Mouse (Mus musculus) limb, embryonic 12.5 days (tissue): ENCODE results near the gene Magi2. TPM values are rescaled to one million over a fixed set of nuclear protein-coding genes. Genes with fewer than 3 reads are reported as not detected.

Source experiments
- ATAC-seq: fragments of 200-750 bp; cut with Nextera tagmentation; 2 replicates; pipeline ENCODE4 v1.8.0; 2017; ENCODE audit warnings: low read depth, moderate TSS enrichment; ENCODE audit not compliant: insufficient number of reproducible peaks, insufficient read depth, low FRiP score, low TSS enrichment
- H3K27ac ChIP-seq: fragments of 300-500 bp; sonication (generic); 2 replicates; pipeline ENCODE4 v1.5.1; 2016; ENCODE audit warnings: mild to moderate bottlenecking, moderate library complexity
- H3K27me3 ChIP-seq: fragments of 300-500 bp; sonication (generic); 2 replicates; pipeline ENCODE4 v1.6.1; 2016; ENCODE audit warnings: mild to moderate bottlenecking, moderate library complexity
- H3K36me3 ChIP-seq: fragments of 300-500 bp; sonication (generic); 2 replicates; pipeline ENCODE4 v1.6.1; 2016; ENCODE audit warnings: mild to moderate bottlenecking, moderate library complexity
- H3K4me1 ChIP-seq: fragments of 300-500 bp; sonication (generic); replicated peaks from 2 replicates; pipeline ENCODE4 v1.6.1; 2016
- H3K4me2 ChIP-seq: fragments of 300-500 bp; sonication (generic); 2 replicates; pipeline ENCODE4 v1.6.1; 2016; ENCODE audit warnings: mild to moderate bottlenecking, moderate library complexity
- H3K4me3 ChIP-seq: fragments of 300-500 bp; sonication (generic); replicated peaks from 2 replicates; pipeline ENCODE4 v1.5.1; 2016; ENCODE audit warnings: mild to moderate bottlenecking
- H3K9ac ChIP-seq: fragments of 300-500 bp; sonication (generic); replicated peaks from 2 replicates; pipeline ENCODE4 v1.6.1; 2016; ENCODE audit warnings: mild to moderate bottlenecking, moderate library complexity
- H3K9me3 ChIP-seq: fragments of 300-500 bp; sonication (generic); 2 replicates; pipeline ENCODE4 v1.6.1; 2016; ENCODE audit warnings: mild to moderate bottlenecking, moderate library complexity
- WGBS: fragments of 180-500 bp; shearing (Covaris S2); methylation state at CpG from one replicate; pipeline ENCODE4 v1.1.7; 2016; 5-methylcytosine and 5-hydroxymethylcytosine counted together
- polyA plus RNA-seq: library from polyadenylated mRNA; unstranded; fragments of >200 nt; fragmentation: Nextera tagmentation; extraction: Ambion mirVana; gene quantifications from 2 replicates; pipeline ENCODE4 v1.2.1, GENCODE M21; 2016

The Magi2 gene
- polyA plus RNA-seq, 1 experiment from 2014 or later: 7.0 TPM

- ATAC-seq: no peak
- Histone ChIP-seq H3K4me1 (no peaks in the 10 kb centered on the region), H3K9ac (no peak overlapping the region)
Measured at GRCm38 (mm10) chr5:20568966-20569365, 1342.1 kb downstream of the Magi2 start.

GRCm38 (mm10) chr5:20574816-20575215, 1348.0 kb downstream of the Magi2 start:
- no peak overlapping the region for H3K4me2 ChIP-seq
- no peak overlapping the region for H3K4me3 ChIP-seq
- H3K27me3 ChIP-seq: no peaks in the 10 kb centered on the region
- no peak overlapping the region for H3K27ac ChIP-seq
- H3K9ac ChIP-seq: no peak overlapping the region
- peaks cover 4% of the 10 kb centered on the region; the same call in 1 of the 2 replicates for H3K4me1 ChIP-seq
- no peaks in the 10 kb centered on the region for H3K36me3 ChIP-seq
- H3K9me3 ChIP-seq: no peaks in the 10 kb centered on the region
- 78% methylated on average over 2 of the region's 2 CpGs for WGBS
- no peak for ATAC-seq

More at GRCm38 (mm10) chr5:20568966-20569365, 1342.1 kb downstream of the Magi2 start:
- H3K9me3 ChIP-seq: no peaks in the 10 kb centered on the region
- no peak overlapping the region for H3K27ac ChIP-seq
- H3K4me3 ChIP-seq: no peak overlapping the region
- WGBS: 96% methylated on average over 7 of the region's 7 CpGs
- no peaks in the 10 kb centered on the region for H3K27me3 ChIP-seq
- H3K4me2 ChIP-seq: no peak overlapping the region
- no peaks in the 10 kb centered on the region for H3K36me3 ChIP-seq

- Histone ChIP-seq H3K36me3 (no peaks in the 10 kb centered on the region), H3K4me2 (no peak overlapping the region)
- WGBS: 23% methylated on average over 3 of the region's 3 CpGs
Measured at GRCm38 (mm10) chr5:20575798-20576197, 1349.0 kb downstream of the Magi2 start.

GRCm38 (mm10) chr5:20576266-20576665, 1349.4 kb downstream of the Magi2 start:
- Histone ChIP-seq H3K27me3 (no peaks in the 10 kb centered on the region), H3K4me2 (no peak overlapping the region), H3K4me3 (no peak overlapping the region), H3K27ac (no peak overlapping the region), H3K9ac (no peak overlapping the region), H3K9me3 (no peaks in the 10 kb centered on the region), H3K4me1 (peaks cover 4% of the 10 kb centered on the region; the same call in 1 of the 2 replicates), H3K36me3 (no peaks in the 10 kb centered on the region)
- ATAC-seq: no peak

More at GRCm38 (mm10) chr5:20575798-20576197, 1349.0 kb downstream of the Magi2 start:
- Histone ChIP-seq H3K9me3 (no peaks in the 10 kb centered on the region), H3K4me3 (no peak overlapping the region), H3K27me3 (no peaks in the 10 kb centered on the region), H3K4me1 (peaks cover 4% of the 10 kb centered on the region; the same call in 1 of the 2 replicates), H3K27ac (no peak overlapping the region), H3K9ac (no peak overlapping the region)
- no peak for ATAC-seq

- peaks cover 4% of the 10 kb centered on the region; the same call in 1 of the 2 replicates for H3K4me1 ChIP-seq
- ATAC-seq: no peak
- 89% methylated on average over 3 of the region's 3 CpGs for WGBS
- no peak overlapping the region for H3K4me3 ChIP-seq
- H3K9ac ChIP-seq: no peak overlapping the region
- no peaks in the 10 kb centered on the region for H3K27me3 ChIP-seq
- H3K36me3 ChIP-seq: no peaks in the 10 kb centered on the region
- no peaks in the 10 kb centered on the region for H3K9me3 ChIP-seq
- H3K4me2 ChIP-seq: no peak overlapping the region
- H3K27ac ChIP-seq: no peak overlapping the region
Measured at GRCm38 (mm10) chr5:20578666-20579065, 1351.8 kb downstream of the Magi2 start.

GRCm38 (mm10) chr5:20580619-20581018, 1353.8 kb downstream of the Magi2 start:
- no peak for ATAC-seq

GRCm38 (mm10) chr5:20582995-20583435, 1356.2 kb downstream of the Magi2 start:
- no peaks in the 10 kb centered on the region for H3K36me3 ChIP-seq
- ATAC-seq: no peak
- H3K27me3 ChIP-seq: no peaks in the 10 kb centered on the region
- no peak overlapping the region for H3K4me2 ChIP-seq
- H3K27ac ChIP-seq: no peak overlapping the region
- H3K4me3 ChIP-seq: no peak overlapping the region
- H3K9me3 ChIP-seq: no peaks in the 10 kb centered on the region
- WGBS: 67% methylated on average over 10 of the region's 10 CpGs
- no peaks in the 10 kb centered on the region for H3K4me1 ChIP-seq
- no peak overlapping the region for H3K9ac ChIP-seq

More at GRCm38 (mm10) chr5:20580619-20581018, 1353.8 kb downstream of the Magi2 start:
- Histone ChIP-seq H3K4me2 (no peak overlapping the region), H3K4me1 (peaks cover 2% of the 10 kb centered on the region; the same call in 1 of the 2 replicates), H3K9ac (no peak overlapping the region), H3K27me3 (no peaks in the 10 kb centered on the region), H3K36me3 (no peaks in the 10 kb centered on the region), H3K4me3 (no peak overlapping the region), H3K27ac (no peak overlapping the region), H3K9me3 (no peaks in the 10 kb centered on the region)
- WGBS: 90% methylated on average over 4 of the region's 4 CpGs

GRCm38 (mm10) chr5:20583639-20584038, 1356.8 kb downstream of the Magi2 start:
- Histone ChIP-seq H3K4me2 (no peak overlapping the region), H3K9ac (no peak overlapping the region), H3K4me3 (no peak overlapping the region), H3K36me3 (no peaks in the 10 kb centered on the region), H3K27ac (no peak overlapping the region), H3K27me3 (no peaks in the 10 kb centered on the region), H3K9me3 (no peaks in the 10 kb centered on the region), H3K4me1 (no peaks in the 10 kb centered on the region)
- WGBS: 78% methylated on average over 3 of the region's 3 CpGs
- no peak for ATAC-seq

- Histone ChIP-seq H3K4me3 (no peak overlapping the region), H3K27me3 (no peaks in the 10 kb centered on the region), H3K9me3 (no peaks in the 10 kb centered on the region), H3K36me3 (no peaks in the 10 kb centered on the region), H3K4me2 (no peak overlapping the region), H3K4me1 (no peaks in the 10 kb centered on the region), H3K27ac (no peak overlapping the region), H3K9ac (no peak overlapping the region)
- WGBS: 79% methylated on average over 3 of the region's 3 CpGs
- ATAC-seq: no peak
Measured at GRCm38 (mm10) chr5:20584769-20585168, 1357.9 kb downstream of the Magi2 start.

GRCm38 (mm10) chr5:20589731-20590130, 1362.9 kb downstream of the Magi2 start:
- no peak for ATAC-seq
- Histone ChIP-seq H3K9ac (no peak overlapping the region), H3K4me2 (no peak overlapping the region), H3K27ac (no peak overlapping the region), H3K4me3 (no peak overlapping the region), H3K4me1 (no peaks in the 10 kb centered on the region), H3K9me3 (no peaks in the 10 kb centered on the region), H3K27me3 (no peaks in the 10 kb centered on the region), H3K36me3 (no peaks in the 10 kb centered on the region)
- WGBS: 47% methylated on average over 3 of the region's 3 CpGs

- Histone ChIP-seq H3K4me2 (no peak overlapping the region), H3K9me3 (no peaks in the 10 kb centered on the region; the same call in 1 of the 2 replicates), H3K36me3 (no peaks in the 10 kb centered on the region), H3K27ac (no peak overlapping the region), H3K9ac (no peak overlapping the region), H3K4me3 (no peak overlapping the region), H3K4me1 (peaks cover 20% of the 10 kb centered on the region; the same call in 1 of the 2 replicates), H3K27me3 (no peaks in the 10 kb centered on the region; the same call in 1 of the 2 replicates)
- 62% methylated on average over 3 of the region's 3 CpGs for WGBS
- ATAC-seq: no peak
Measured at GRCm38 (mm10) chr5:20598196-20598595, 1371.4 kb downstream of the Magi2 start.
